Mouse (Mus musculus) left cerebral cortex, postnatal 10 days (tissue): ENCODE data around the gene Apba3. TPM values are rescaled to one million over a fixed set of nuclear protein-coding genes. Genes with fewer than 3 reads are reported as not detected.
A peak's percentile ranks its signal among the peaks of the same experiment; 100 is the strongest.

Source experiments
- DNase-seq, 2 experiments: peaks; one replicate each; pipeline ENCODE4 v3.0.0; 2021 to 2022; ENCODE audit warnings: low spot score in 2 of 2, mixed read lengths in 1 of 2; ENCODE audit errors: extremely low spot score in 1 of 2
- intact Hi-C: fragments of 180-260 bp; cut with DNase I; formaldehyde crosslinking; loops from one replicate; pipeline ENCODE4 v1.15.1; 2025
- total RNA-seq, 2 experiments: library from RNA; stranded (reverse); gene quantifications; 2 replicates each; pipeline ENCODE4 v1.2.3; 2021

Gene Apba3
- total RNA-seq, 2 experiments from 2014 or later, result 23.7 to 32.6 TPM

DNA sequence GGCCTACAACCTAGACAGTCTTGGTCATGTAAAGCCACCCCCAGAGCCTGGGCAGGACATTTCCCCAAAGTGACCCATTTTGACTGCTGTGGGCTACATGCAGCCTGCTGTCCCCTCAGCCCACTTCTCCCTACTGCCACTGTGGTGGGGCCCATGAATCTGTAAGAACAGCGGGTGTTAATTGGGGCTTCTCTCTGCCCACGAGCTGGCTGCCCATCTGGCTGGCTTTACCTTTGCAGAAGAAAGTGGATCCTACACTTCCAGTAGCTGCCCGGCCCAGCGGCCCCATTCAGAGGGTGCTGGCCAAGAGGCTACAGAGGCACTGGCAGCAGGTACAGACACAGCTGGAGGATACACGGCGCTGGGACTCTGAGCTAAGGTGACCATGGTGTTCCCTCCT is 21.6 kb upstream of the Apba3 start:
- intact Hi-C loops, result no loop called here
- DNase-seq, result peak in 1 of 2 experiments; percentile 33

DNA sequence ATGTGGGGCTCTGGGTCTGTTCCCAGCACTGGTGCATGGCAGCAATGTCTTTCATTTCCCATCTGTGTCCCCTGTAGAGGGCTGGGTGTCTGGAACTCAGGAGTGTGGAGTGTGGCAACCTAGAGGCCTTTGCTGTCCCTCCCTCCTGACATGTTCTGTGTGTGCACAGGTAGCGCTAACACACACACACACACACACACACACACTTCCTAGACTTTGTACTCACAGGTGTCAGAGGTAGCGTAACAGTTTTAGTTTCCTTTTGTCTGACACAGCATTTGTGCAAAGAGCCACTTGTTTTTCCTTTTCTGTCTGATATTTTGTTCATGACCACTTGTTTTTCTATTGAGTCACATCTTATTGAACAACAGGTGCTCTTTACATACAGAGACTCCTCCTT is 19.0 kb upstream of the Apba3 start:
- DNase-seq, result no peak
- intact Hi-C loops, result no loop called here

DNA sequence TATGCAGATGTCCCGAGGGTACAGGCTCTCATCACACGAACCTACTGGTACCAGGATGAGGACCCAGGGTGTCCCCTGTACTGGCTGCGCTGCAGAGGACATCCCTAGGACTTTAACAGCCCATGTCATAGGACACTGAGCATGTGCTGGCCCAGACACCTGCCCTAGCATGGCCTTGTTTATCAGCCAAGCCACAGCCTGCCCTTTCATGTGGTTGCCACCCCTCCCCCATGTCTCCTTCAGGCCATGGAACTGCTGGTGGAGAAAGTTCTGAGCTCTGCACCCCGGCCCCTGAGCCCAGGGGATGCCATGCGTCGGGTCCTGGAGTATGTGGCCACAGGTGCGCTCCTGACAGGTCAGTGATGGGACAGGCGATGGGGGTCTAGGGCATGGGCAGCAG is 17.3 kb upstream of the Apba3 start:
- peak in 1 of 2 experiments; percentile 23 for DNase-seq
- intact Hi-C loops, result no loop called here

DNA sequence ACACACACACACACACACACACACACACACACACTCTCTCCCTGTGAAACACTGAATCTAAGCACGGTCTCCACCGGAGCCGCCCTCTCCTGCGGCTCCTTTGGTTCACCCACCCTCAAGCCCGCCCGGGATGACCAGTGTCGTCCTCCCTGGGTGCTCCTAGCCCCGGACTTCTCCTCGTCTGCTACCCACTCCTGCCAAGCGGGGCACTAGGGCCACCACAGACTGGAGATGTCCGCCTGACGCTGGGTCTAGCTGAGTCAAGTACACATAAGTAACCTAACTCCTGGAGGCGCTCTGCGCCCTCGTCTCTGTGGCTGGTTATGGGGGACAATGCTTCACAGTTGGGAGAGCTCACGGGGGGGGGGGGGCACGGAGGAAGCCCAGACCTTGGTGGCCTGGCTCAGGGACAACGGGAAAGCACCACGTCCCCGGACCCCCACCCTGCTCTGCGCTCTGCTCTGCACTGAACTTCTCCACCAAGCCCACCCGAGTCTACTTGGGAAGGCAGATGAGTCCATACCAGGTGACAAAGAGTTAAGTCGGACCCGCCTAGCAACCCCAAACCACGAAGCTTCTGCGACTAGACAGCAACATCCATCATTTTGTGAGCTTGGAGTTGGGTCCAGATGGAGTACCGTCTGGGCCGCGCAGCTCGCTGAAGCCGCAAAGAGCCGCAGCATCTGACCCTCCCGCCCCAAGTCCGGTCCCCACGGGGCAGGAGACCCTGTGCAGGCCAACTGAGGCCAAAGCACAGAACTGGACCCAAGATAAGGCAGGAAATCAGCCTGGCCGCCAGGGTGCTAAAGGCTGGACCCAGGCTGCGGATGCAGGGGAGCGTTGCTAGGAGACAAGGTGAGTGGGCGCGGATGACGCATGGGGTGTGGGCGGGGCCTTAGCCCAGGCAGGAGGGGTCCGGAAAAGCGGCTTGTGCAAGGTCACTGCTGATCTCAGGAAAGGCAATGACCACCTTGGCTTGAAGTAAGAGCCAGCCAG is 14.0 kb upstream of the Apba3 start, which contains the start of gene Matk:
TSS of gene Matk (plus strand) at position 512 of the 996 bp plus-strand sequence.
- intact Hi-C loops, result no loop called here

DNA sequence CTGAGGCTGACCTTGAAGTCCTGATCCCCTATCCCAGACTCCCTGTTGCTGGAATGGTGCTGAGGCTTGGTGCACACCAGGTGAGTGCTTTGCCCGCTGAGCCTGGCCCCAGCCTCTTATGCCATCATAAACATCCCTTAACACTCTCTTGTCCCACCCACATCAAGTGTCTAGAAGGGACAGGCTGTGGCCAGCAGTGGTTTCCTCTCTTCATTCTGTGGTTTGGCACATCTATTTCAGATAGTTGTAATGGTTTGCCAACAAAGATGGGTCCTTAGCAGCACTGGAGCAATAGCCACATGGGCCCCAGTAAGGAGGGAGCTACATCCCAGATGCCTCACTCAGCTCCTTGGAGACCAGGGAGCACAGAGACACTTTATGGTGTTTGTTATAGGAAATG is 11.9 kb upstream of the Apba3 start:
- intact Hi-C loops, result no loop called here
- no peak for DNase-seq

More for the DNA sequence above, 14.0 kb upstream of the Apba3 start, which contains the start of gene Matk:
- peak; percentile 84 to 88 for DNase-seq

DNA sequence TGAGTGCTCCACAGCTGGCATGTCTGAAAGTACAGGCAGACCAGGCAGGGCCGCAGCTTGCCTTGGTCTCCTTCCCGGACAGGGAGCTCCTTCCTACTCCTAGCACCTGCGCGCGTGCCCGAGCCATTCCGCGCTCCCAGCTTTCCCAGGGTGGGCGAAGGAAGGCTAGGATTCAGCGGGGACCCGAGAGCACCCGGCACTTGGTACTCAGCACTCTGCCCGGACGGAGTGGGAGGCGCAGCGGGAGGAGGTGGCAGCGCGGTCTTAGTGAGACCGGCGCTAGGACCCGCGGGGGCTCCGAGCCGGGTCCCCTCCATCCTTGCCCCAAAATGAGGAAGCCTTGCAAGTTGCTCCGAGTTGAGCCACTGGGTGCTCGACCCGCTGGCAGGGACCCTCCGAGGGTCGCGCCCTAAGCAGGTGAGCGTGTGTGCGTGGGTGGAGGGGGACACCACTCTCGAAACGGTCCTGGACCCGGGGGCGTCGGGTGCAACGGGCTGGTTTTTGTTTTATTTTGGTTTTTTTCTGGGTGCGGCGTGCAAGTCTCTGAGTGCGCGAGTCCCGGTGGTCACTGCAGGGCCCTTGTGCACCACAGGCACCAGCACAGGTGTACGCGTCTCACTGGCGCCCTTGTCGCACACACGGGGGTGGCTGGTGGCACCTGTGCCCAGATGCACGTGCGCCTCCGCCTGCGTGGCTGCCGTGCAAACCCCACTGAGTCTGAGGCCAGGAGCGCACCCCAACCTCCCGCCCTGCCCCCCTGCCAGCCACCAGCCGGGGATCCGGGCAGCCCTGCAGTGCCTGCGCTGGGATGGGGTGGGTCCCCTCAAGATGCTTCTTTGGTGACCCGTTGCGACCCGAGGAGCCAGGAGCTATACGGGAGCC is 9.4 kb upstream of the Apba3 start:
- peak in 1 of 2 experiments; percentile 66 for DNase-seq
- intact Hi-C loops, result no loop called here

DNA sequence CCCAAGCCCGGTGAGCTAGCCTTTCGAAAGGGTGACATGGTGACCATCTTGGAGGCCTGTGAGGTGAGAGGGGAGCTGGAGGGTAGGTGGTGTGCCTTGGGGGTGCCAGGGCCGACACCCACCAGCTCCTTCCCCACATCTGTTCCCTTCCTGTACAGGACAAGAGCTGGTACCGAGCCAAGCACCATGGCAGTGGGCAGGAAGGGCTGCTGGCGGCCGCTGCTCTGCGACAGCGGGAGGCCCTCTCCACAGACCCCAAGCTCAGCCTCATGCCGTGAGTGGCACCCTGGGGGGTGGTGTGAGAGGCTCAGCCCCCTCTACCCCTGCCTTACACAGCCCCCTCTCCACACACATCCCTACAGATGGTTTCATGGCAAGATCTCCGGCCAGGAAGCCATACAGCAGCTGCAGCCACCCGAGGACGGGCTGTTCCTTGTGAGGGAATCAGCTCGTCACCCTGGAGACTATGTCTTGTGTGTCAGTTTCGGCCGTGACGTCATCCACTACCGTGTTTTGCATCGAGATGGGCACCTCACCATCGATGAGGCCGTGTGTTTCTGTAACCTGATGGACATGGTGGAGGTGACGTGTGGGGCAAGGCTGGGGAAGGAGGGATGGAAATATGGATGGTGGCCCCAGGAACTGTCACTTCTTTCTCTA is 7.4 kb upstream of the Apba3 start:
- peak in 1 of 2 experiments; percentile 67 for DNase-seq
- intact Hi-C loops, result no loop called here

DNA sequence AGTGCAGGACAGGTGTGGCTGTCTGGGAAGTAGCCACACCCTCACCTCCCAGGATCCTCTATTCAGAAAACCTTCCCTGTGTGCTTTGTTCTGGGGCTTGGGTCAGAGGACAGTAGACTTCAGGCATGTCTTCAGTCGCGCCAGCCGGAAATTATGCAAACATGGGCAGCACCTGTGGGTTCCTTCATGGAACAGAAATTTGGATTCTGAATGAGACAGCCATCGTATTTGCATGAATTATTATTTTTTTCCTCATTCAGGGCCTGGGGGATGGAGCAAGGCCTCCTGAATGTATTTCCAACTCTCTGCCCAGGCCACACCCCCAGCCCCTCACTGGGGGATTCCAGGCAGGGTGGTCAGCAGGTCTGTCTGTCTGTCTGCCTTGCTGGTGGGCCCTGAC is 5.7 kb upstream of the Apba3 start:
- intact Hi-C loops, result no loop called here
- no peak for DNase-seq

DNA sequence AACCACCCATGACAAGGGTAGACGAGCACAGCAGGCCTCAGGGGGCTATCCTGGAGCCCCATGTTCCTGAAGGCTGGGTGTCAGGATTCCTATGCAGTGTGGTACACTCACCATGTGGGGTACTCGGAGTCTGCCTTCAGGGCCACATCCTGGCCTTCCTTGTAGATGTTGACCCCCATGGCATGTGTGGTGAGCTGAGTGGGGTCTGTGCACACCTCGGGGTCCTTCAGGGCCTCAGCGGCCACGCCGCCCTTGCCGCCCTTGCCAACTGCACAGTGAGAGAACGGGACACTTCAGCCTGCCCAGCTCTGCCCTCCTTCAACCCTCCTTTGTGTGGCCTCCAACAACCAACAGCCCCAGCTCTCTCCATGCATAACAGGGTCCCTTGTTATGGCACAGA is 1.2 kb upstream of the Apba3 start:
- DNase-seq, result no peak
- intact Hi-C loops, result no loop called here

DNA sequence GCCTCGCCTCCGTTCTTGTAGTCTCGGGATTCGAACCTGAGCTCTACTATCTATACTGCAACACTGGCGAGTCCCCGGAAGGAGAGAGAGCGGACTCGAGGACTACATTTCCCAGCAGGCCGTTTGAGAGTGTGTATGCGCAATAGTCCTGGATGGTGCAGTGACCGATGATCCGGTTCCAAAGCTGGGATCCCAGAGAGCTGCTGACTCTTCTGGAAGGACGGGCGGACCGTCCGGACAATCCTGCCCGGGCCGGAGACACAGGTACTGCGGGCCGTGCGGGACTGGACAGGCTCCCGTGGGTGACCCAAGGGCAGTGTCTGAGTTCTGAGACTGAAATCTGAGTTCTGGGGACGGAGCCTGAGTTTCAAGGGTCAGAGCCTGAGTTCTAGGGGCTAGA is 1.3 kb downstream of the Apba3 start:
- intact Hi-C loops, result no loop called here

DNA sequence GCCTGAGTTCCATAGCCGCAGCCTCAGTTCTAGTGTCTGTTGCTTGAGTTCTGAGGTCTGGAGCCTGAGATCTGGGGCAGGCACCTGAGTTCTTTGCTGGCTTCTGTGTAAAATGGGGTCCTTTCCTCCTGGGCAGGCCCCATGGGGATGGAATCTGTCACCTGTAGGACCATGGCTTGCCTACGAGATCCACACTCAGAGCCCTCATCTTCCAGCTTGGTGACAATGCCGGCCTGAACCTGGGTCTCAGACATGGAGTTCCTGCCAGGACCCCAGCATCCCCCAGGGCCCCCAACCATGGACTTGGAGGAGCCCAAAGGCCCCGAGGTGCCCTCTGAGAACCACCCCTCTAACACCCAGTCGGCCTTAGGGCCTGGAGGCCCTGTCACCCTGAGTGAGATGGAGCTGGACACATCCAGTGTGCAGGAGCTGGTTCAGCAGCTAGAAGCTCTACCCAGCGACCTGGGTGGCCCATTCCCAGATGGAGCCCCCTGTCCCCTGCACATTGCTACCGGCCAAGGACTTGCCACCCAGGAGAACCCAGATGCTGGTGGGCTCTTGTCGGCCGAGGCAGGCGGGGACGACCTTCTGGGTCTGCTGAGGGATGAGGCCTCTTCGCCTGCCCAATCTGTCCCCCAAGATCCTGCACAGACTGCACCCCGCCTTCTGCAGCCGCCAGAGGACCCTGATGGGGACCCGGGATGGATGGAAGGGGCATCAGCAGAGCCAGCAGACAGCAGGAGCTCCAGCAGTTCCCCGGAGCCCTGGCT is 2.1 kb downstream of the Apba3 start:
- intact Hi-C loops, result no loop called here
- no peak for DNase-seq

More for the DNA sequence above, 1.3 kb downstream of the Apba3 start:
- DNase-seq, result peak; percentile 86

DNA sequence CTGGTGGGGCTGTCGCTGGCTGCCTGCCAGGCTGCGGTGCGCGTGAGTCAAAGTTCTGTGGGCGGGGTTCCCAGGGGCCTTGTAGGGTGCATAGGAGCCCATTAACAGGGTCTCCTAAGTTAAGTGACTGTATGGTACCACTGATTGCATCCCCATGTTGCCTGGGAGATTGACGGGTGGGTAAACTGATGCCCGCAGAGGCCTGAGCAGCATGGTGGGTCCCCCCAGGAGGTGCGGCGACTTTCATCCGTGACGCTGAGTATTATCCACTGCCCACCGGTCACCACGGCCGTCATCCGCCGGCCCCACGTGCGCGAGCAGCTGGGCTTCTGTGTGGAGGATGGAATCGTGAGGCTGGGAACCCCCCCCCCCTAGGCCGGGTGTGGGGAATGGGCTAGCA is 5.6 kb downstream of the Apba3 start:
- DNase-seq, result no peak

DNA sequence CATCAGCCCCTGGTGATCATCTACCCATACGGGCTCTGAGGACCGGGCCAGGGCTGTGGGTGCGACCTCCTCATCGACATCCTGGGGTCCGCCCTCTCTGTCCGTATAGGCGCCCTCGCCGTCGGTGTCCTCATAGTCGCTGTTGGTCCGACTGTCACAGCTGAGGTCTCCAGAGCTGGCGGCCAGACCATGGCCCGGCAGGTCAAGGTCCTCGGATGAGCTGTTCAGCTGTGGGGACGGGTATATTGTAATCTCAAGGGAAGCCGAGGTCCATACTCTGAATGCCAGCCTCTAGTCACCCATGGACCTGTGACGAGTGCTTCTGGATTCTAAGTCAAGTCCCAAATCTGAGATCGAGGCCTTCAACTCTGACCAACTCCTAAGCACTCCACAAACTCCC is 7.1 kb downstream of the Apba3 start:
- DNase-seq, result no peak
- intact Hi-C loops, result no loop called here

More for the DNA sequence above, 5.6 kb downstream of the Apba3 start:
- intact Hi-C loops, result no loop called here

DNA sequence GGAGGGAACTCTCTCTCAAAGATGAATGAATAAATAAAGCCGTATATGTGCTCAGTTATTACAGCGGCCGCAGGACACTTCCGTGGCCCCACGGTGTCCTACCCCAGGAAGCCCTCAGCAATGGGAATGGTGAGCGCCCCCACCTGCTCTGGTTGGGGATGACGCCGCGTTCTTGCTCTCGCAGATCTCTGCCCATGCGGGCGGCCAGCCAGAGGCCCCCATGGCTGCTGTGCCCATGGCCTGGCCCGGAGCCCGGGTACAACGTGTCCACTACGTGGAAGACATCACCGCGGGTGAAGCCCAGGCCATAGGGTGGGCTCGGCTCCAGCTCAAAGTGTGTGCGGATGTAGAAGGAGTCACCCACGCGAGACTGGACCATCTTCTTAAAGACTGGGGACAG is 10.9 kb downstream of the Apba3 start:
- intact Hi-C loops, result no loop called here
- no peak for DNase-seq

DNA sequence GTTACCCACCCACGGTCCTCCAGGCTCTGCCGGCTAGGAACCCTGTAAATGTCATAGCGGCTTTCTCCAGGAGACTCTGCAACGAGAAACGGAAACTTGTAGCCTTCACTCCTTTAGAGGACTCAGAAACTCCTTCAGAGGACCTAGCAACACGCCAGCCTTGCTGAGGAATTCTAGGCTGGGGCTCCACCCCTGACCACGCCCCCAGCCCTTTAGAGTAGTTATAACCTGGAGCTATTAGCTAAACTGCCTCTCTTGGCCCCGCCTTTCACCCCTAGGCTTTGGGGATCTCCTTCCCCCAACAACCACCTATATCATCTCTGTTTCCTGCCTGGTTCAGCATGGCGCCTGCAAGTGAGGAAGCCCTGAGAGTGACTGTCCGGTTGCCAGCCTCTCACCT is 12.7 kb downstream of the Apba3 start:
- intact Hi-C loops, result no loop called here
- DNase-seq, result no peak

DNA sequence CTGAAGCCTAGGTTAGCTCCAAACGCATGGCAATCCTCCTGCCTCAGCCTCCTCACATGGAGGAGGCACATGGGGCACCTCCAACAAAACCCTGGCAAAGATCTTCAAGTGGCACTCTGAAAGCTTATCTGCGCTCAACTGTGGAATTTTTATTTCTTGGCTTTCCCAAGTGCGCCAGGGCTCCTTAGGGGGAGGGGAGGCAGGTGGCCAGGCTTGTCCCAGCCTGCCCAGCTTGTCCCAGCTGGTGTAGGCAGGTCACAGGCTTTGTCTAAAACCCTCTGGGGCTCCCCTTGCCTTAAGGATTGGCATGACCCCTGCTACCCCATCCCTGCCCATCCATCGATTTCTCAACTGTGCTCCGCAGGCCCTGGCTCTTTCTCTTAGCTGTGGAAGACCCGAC is 17.4 kb downstream of the Apba3 start:
- no peak for DNase-seq
- intact Hi-C loops, result no loop called here

DNA sequence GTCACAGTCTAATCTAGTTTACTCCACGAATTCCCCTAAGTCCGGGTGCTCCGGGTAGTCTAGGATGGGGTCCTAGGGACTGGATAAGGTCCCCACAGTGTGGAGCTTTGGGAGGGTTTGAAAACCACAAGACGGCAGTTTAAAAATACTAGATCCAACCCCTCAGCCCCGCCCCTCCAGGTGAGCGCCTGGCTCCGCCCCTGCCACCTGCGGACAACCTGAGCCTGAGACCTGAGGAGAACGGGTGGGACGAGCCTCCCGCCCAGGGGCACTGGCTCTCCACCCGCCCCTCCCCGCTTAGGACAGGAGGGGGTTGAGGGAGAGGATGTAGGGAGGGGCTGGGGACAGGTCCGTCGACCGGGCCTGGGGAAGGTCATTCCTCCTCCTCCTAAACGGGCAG is 18.0 kb downstream of the Apba3 start:
- intact Hi-C loops, result loop anchor here (5.0 kb wide), 1 partner anchor 38 kb away; the partner anchor contains the start of gene Cactin
- DNase-seq, result no peak
